Mouse (Mus musculus) kidney, adult 2 months (tissue): Measurements from ENCODE around the gene Kcnj8.

Experiments used
- CTCF ChIP-seq: fragments of 200-500 bp; conservative IDR thresholded peaks from 2 replicates; pipeline ENCODE4 v1.5.1; 2011; ENCODE audit warnings: low read depth, mild to moderate bottlenecking, control low read depth, low read length, moderate library complexity, mixed read lengths; ENCODE audit not compliant: insufficient read depth, insufficient read length
- POLR2A ChIP-seq: fragments of 200-500 bp; IDR thresholded peaks from one replicate; pipeline ENCODE4 v1.6.1; 2011; ENCODE audit warnings: low read depth, low read length, control low read depth

DNA sequence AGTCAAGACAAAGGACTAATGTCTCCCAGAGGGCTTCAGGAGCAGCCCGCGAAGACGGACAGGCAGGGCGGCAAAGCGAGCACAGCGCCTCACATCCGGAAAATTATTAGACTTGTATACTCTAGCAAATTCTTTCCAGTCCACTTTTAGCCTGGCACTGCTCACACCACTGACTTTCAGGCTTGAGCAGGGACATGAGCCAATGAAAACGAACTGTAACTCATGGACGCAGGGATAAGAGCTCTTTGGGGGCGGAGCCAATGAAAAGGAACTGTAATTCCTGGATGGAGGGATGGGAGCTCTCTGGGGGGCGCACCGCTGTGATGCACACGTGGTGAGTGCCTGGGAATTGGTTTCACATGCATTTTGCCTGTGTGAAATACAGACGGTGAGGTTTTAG lies 26.3 kb downstream of the Kcnj8 start:
- TF ChIP-seq POLR2A, result no peak
- no peak for TF ChIP-seq CTCF
